Mouse (Mus musculus) G1E (cell line): ENCODE data around the gene Dpm1. TPM values are rescaled to one million over a fixed set of nuclear protein-coding genes. Genes with fewer than 3 reads are reported as not detected.

ENCODE experiments used
- ATAC-seq: 2 replicates; pipeline ENCODE4 v1.8.0; 2016; ENCODE audit warnings: mild to moderate bottlenecking; ENCODE audit not compliant: insufficient number of reproducible peaks, poor library complexity, low FRiP score, severe bottlenecking; ENCODE audit errors: extremely low read depth
- DNase-seq: peaks from one replicate; pipeline ENCODE4 v3.0.0; 2012; ENCODE audit warnings: low spot score
- H3K27me3 ChIP-seq: 2 replicates; pipeline ENCODE4 v1.6.1; 2012; ENCODE audit warnings: mild to moderate bottlenecking, low read length, inconsistent platforms; ENCODE audit not compliant: insufficient read depth
- H3K36me3 ChIP-seq: replicated peaks from 2 replicates; pipeline ENCODE3; 2012; ENCODE audit warnings: mild to moderate bottlenecking, inconsistent platforms
- H3K4me1 ChIP-seq: 2 replicates; pipeline ENCODE4 v1.6.1; 2012; ENCODE audit warnings: low read depth, low read length, inconsistent platforms, mixed read lengths; ENCODE audit not compliant: insufficient read depth
- H3K4me3 ChIP-seq: 2 replicates; pipeline ENCODE4 v1.5.1; 2012; ENCODE audit warnings: low read depth, mild to moderate bottlenecking, inconsistent platforms, low read length, moderate library complexity, mixed read lengths
- H3K9me3 ChIP-seq: replicated peaks from 2 replicates; pipeline ENCODE4 v1.6.1; 2012; ENCODE audit warnings: inconsistent platforms
- CTCF ChIP-seq: IDR thresholded peaks from 2 replicates; pipeline ENCODE4 v1.5.1; 2012; ENCODE audit warnings: low read depth, low read length, inconsistent platforms, mixed read lengths
- GATA1 ChIP-seq: IDR thresholded peaks from 2 replicates; pipeline ENCODE4 v1.6.1; 2012; ENCODE audit warnings: borderline replicate concordance, low read length, inconsistent platforms, mixed read lengths
- GATA2 ChIP-seq: IDR thresholded peaks from 2 replicates; pipeline ENCODE4 v1.6.1; 2012; ENCODE audit warnings: low read depth, low read length, inconsistent platforms, borderline replicate concordance
- POLR2AphosphoS5 ChIP-seq: IDR thresholded peaks from 2 replicates; pipeline ENCODE4 v1.6.1; 2012; ENCODE audit warnings: low read depth, low read length, inconsistent platforms; ENCODE audit not compliant: insufficient replicate concordance
- TAL1 ChIP-seq: conservative IDR thresholded peaks from 2 replicates; pipeline ENCODE4 v1.6.1; 2012; ENCODE audit warnings: low read depth, low read length, inconsistent platforms, mixed read lengths
- polyA plus RNA-seq: library from polyadenylated mRNA; stranded (reverse); fragments of >175 nt; gene quantifications from 2 replicates; pipeline ENCODE4 v1.2.3, GENCODE M21; 2012
- total RNA-seq, 2 experiments: library from RNA; stranded (forward) in 1 of 2; stranded (reverse) in 1 of 2; fragments of 200-1000 nt in 1 of 2; fragments of >200 nt in 1 of 2; fragmentation: Nextera tagmentation in 1 of 2; gene quantifications; 2 replicates each; pipeline ENCODE4 v1.2.3; 2014 to 2017

Dpm1 gene
- total and polyA plus RNA-seq, 3 experiments: 49.5 to 56.8 (median 54.3) TPM

DNA sequence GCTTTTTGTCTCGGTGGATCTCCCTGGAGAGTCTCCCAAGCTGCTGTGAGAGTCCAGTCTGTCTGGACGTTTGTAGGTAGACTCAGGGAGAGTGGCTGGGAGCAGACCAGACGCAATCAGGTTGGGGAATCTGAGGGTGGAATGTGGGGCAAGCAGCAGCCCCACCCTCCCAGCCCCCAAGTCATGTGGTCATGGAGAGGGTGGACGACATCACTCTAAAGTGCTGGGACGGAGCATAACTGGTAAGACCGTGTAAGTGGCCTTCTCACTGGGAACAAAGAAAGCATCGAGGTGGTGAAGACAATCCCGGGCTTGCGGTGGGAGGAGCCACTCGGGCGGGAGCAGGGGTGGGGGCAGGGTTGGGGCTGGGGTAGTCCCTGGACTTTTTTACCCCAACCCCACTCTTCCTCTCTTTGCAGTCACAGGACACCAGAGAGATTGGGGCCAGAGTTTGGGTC is 68.8 kb downstream of the Dpm1 start:
- Histone ChIP-seq H3K27me3 (peaks cover 49% of the 10 kb centered on the region), H3K36me3 (no peaks in the 10 kb centered on the region), H3K4me1 (peaks cover 19% of the 10 kb centered on the region), H3K4me3 (no peak overlapping the region), H3K9me3 (no peaks in the 10 kb centered on the region)
- no peak for DNase-seq
- no peak for ATAC-seq
- no peak for TF ChIP-seq POLR2AphosphoS5
- no peak for TF ChIP-seq GATA1
- TF ChIP-seq GATA2: no peak

GRCm38 (mm10) chr2:168160370-168160930 is 69.9 kb downstream of the Dpm1 start:
- Histone ChIP-seq H3K27me3 (peaks cover 49% of the 10 kb centered on the region), H3K4me3 (no peak overlapping the region), H3K4me1 (peaks cover 23% of the 10 kb centered on the region), H3K9me3 (no peaks in the 10 kb centered on the region), H3K36me3 (no peaks in the 10 kb centered on the region)
- TF ChIP-seq CTCF (no peak), TAL1 (no peak), GATA1 (no peak), GATA2 (no peak), POLR2AphosphoS5 (no peak)
- DNase-seq (no peak), ATAC-seq (no peak)

Other genes with a start within 250 kb of the Dpm1 start
- 5.2 and 6.9 TPM in 2 replicates for gene Ripor3, start 220.0 kb downstream of the Dpm1 start, total RNA-seq (2014; fragmentation: Nextera tagmentation)
- 1.9 and 2.3 TPM in 2 replicates for gene Ripor3, start 220.0 kb downstream of the Dpm1 start, total RNA-seq (2017)
- gene Ripor3, start 220.0 kb downstream of the Dpm1 start, polyA plus RNA-seq: 6.5 and 8.7 TPM in 2 replicates
- 3.1 and 4.8 TPM in 2 replicates for gene Pard6b, start 149.6 kb downstream of the Dpm1 start, total RNA-seq (2014; fragmentation: Nextera tagmentation)
- gene Pard6b, start 149.6 kb downstream of the Dpm1 start, total RNA-seq (2017): 5.3 and 5.5 TPM in 2 replicates
- 4.7 and 4.8 TPM in 2 replicates for gene Pard6b, start 149.6 kb downstream of the Dpm1 start, polyA plus RNA-seq
- 76.2 and 90.8 TPM in 2 replicates for gene Adnp, start 23.5 kb downstream of the Dpm1 start, total RNA-seq (2014; fragmentation: Nextera tagmentation)
- gene Adnp, start 23.5 kb downstream of the Dpm1 start, total RNA-seq (2017): 1.1 and 1.5 TPM in 2 replicates
- 45.6 and 49.8 TPM in 2 replicates for gene Adnp, start 23.5 kb downstream of the Dpm1 start, polyA plus RNA-seq
- gene Gm20716, start 227 bp downstream of the Dpm1 start, total RNA-seq (2014; fragmentation: Nextera tagmentation): 45.3 and 45.8 TPM in 2 replicates
- gene Gm20716, start 227 bp downstream of the Dpm1 start, total RNA-seq (2017): 41.0 and 41.8 TPM in 2 replicates
- 0.01 TPM in 1 of 2 replicates, not detected in the other for gene Gm20716, start 227 bp downstream of the Dpm1 start, polyA plus RNA-seq
- 4.9 and 10.5 TPM in 2 replicates for gene Mocs3, start within 50 bp of the Dpm1 start, total RNA-seq (2014; fragmentation: Nextera tagmentation)
- gene Mocs3, start within 50 bp of the Dpm1 start, total RNA-seq (2017): 5.7 and 9.0 TPM in 2 replicates
- gene Mocs3, start within 50 bp of the Dpm1 start, polyA plus RNA-seq: 14.9 and 20.8 TPM in 2 replicates
- gene Kcng1, start 51.1 kb upstream of the Dpm1 start, total RNA-seq (2014; fragmentation: Nextera tagmentation): not detected in 2 replicates
- gene Kcng1, start 51.1 kb upstream of the Dpm1 start, total RNA-seq (2017): 0.06 and 0.11 TPM in 2 replicates
- not detected in 2 replicates for gene Kcng1, start 51.1 kb upstream of the Dpm1 start, polyA plus RNA-seq